Mouse (Mus musculus) heart, embryonic 14.5 days (tissue): Measurements from ENCODE around the gene Eef1e1. TPM values are rescaled to one million over a fixed set of nuclear protein-coding genes. Genes with fewer than 3 reads are reported as not detected.

Experiments
- ATAC-seq: fragments of 200-750 bp; cut with Nextera tagmentation; 2 replicates; pipeline ENCODE4 v1.8.0; 2017; ENCODE audit warnings: low read depth, moderate TSS enrichment; ENCODE audit not compliant: insufficient number of reproducible peaks, insufficient read depth, low FRiP score
- H3K27ac ChIP-seq, 2 experiments: fragments of 200-500 bp in 1 of 2; fragments of 300-500 bp in 1 of 2; sonication (generic) in 1 of 2; replicated peaks in 1 of 2; 2 replicates each; pipeline ENCODE4 v1.5.1; 2012 to 2014; ENCODE audit warnings: low read depth in 2 of 2, low read length in 2 of 2, control low read depth in 1 of 2, mild to moderate bottlenecking in 1 of 2, mixed read lengths in 1 of 2; ENCODE audit not compliant: control insufficient read depth in 1 of 2, insufficient read depth in 1 of 2
- H3K27me3 ChIP-seq: fragments of 300-500 bp; sonication (generic); 2 replicates; pipeline ENCODE4 v1.6.1; 2014; ENCODE audit warnings: mild to moderate bottlenecking, low read length, control low read depth; ENCODE audit not compliant: control insufficient read depth, insufficient read depth
- H3K36me3 ChIP-seq: fragments of 300-500 bp; sonication (generic); 2 replicates; pipeline ENCODE4 v1.6.1; 2014; ENCODE audit warnings: mild to moderate bottlenecking, control low read depth, low read length, mixed read lengths; ENCODE audit not compliant: control insufficient read depth, insufficient read depth
- H3K4me1 ChIP-seq, 2 experiments: fragments of 200-500 bp in 1 of 2; fragments of 300-500 bp in 1 of 2; sonication (generic) in 1 of 2; 2 replicates each; pipeline ENCODE4 v1.6.1; 2012 to 2014; ENCODE audit warnings: low read length in 2 of 2, control low read depth in 1 of 2, mixed read lengths in 1 of 2; ENCODE audit not compliant: control insufficient read depth in 2 of 2, insufficient read depth in 2 of 2
- H3K4me2 ChIP-seq: fragments of 300-500 bp; sonication (generic); 2 replicates; pipeline ENCODE4 v1.6.1; 2014; ENCODE audit warnings: mild to moderate bottlenecking, low read length
- H3K4me3 ChIP-seq, 2 experiments: fragments of 200-500 bp in 1 of 2; fragments of 300-500 bp in 1 of 2; sonication (generic) in 1 of 2; 2 replicates each; pipeline ENCODE4 v1.5.1; 2012 to 2014; ENCODE audit warnings: low read length in 2 of 2, mild to moderate bottlenecking in 2 of 2, control low read depth in 1 of 2, low read depth in 1 of 2, moderate library complexity in 1 of 2; ENCODE audit not compliant: control insufficient read depth in 1 of 2, insufficient read depth in 1 of 2
- H3K9ac ChIP-seq: fragments of 300-500 bp; sonication (generic); 2 replicates; pipeline ENCODE4 v1.6.1; 2014; ENCODE audit warnings: mild to moderate bottlenecking, low read length
- H3K9me3 ChIP-seq: fragments of 300-500 bp; sonication (generic); 2 replicates; pipeline ENCODE4 v1.6.1; 2016; ENCODE audit warnings: low read length, control low read depth; ENCODE audit not compliant: control insufficient read depth
- WGBS: fragments of 180-500 bp; shearing (Covaris S2); extraction: QIAGEN DNeasy Blood & Tissue Kit; methylation state at CpG from one replicate; pipeline ENCODE4 v1.1.7; 2014; 5-methylcytosine and 5-hydroxymethylcytosine counted together
- polyA plus RNA-seq: library from polyadenylated mRNA; unstranded; fragments of >200 nt; fragmentation: Nextera tagmentation; extraction: Ambion mirVana; gene quantifications from 2 replicates; pipeline ENCODE4 v1.2.1, GENCODE M21; 2014

Gene Eef1e1
- polyA plus RNA-seq, 1 experiment from 2014 or later: 38.4 TPM

- no peaks in the 10 kb centered on the region for H3K27me3 ChIP-seq
- H3K27ac ChIP-seq: no peak overlapping the region
- 50% methylated on average over 3 of the region's 3 CpGs for WGBS
- no peak overlapping the region for H3K4me2 ChIP-seq
- H3K36me3 ChIP-seq: 0 out of 2 replicates have a peak, but pooled peaks cover 8% of the 10 kb centered on the region
- peaks cover 6 to 24% of the 10 kb centered on the region in 2 experiments for H3K4me1 ChIP-seq
- H3K9me3 ChIP-seq: no peaks in the 10 kb centered on the region
- no peak overlapping the region for H3K9ac ChIP-seq
- ATAC-seq: no peak
- no peak overlapping the region for H3K4me3 ChIP-seq
Observed at GRCm38 (mm10) chr13:38597076-38597475, 61.8 kb downstream of the Eef1e1 start.

- no peak for ATAC-seq
- H3K4me2 ChIP-seq: no peak overlapping the region
Observed at GRCm38 (mm10) chr13:38596461-38596860, 62.4 kb downstream of the Eef1e1 start.

More at GRCm38 (mm10) chr13:38596461-38596860, 62.4 kb downstream of the Eef1e1 start:
- H3K4me3 ChIP-seq: no peak overlapping the region
- no peak overlapping the region for H3K27ac ChIP-seq
- H3K27me3 ChIP-seq: no peaks in the 10 kb centered on the region
- peaks cover 5 to 22% of the 10 kb centered on the region in 2 experiments; a peak in 3 of 4 replicates for H3K4me1 ChIP-seq
- no peak overlapping the region for H3K9ac ChIP-seq
- 0 out of 2 replicates have a peak, but pooled peaks cover 8% of the 10 kb centered on the region for H3K36me3 ChIP-seq
- WGBS: 83% methylated on average over 4 of the region's 4 CpGs
- no peaks in the 10 kb centered on the region for H3K9me3 ChIP-seq

Other genes with a start within 250 kb of the Eef1e1 start
- 205 and 207 TPM in 2 replicates for gene Txndc5, start 130.2 kb downstream of the Eef1e1 start, polyA plus RNA-seq
- gene Bloc1s5, start 23.9 kb downstream of the Eef1e1 start, polyA plus RNA-seq: 13.8 and 17.4 TPM in 2 replicates